Mouse (Mus musculus) lung, embryonic 15.5 days (tissue): ENCODE measurements around the gene Pcsk2. TPM values are rescaled to one million over a fixed set of nuclear protein-coding genes. Genes with fewer than 3 reads are reported as not detected.

Source experiments
- ATAC-seq: fragments of 200-750 bp; cut with Nextera tagmentation; 2 replicates; pipeline ENCODE4 v1.8.0; 2017; ENCODE audit warnings: moderate number of reproducible peaks, borderline replicate concordance; ENCODE audit not compliant: low FRiP score, low TSS enrichment; ENCODE audit errors: extremely low read depth
- H3K27ac ChIP-seq: fragments of 300-500 bp; sonication (generic); 2 replicates; pipeline ENCODE4 v1.5.1; 2015; ENCODE audit warnings: moderate library complexity, mild to moderate bottlenecking, inconsistent platforms
- H3K27me3 ChIP-seq: fragments of 300-500 bp; sonication (generic); 2 replicates; pipeline ENCODE4 v1.6.1; 2015; ENCODE audit warnings: inconsistent platforms
- H3K36me3 ChIP-seq: fragments of 300-500 bp; sonication (generic); 2 replicates; pipeline ENCODE4 v1.6.1; 2015; ENCODE audit warnings: inconsistent platforms
- H3K4me1 ChIP-seq: fragments of 300-500 bp; sonication (generic); 2 replicates; pipeline ENCODE4 v1.6.1; 2015; ENCODE audit warnings: inconsistent platforms
- H3K4me2 ChIP-seq: fragments of 300-500 bp; sonication (generic); 2 replicates; pipeline ENCODE4 v1.6.1; 2015; ENCODE audit warnings: inconsistent platforms, mild to moderate bottlenecking, moderate library complexity
- H3K4me3 ChIP-seq: fragments of 300-500 bp; sonication (generic); 2 replicates; pipeline ENCODE4 v1.5.1; 2015; ENCODE audit warnings: mild to moderate bottlenecking, inconsistent platforms
- H3K9ac ChIP-seq: fragments of 300-500 bp; sonication (generic); 2 replicates; pipeline ENCODE4 v1.6.1; 2015; ENCODE audit warnings: inconsistent platforms
- H3K9me3 ChIP-seq: fragments of 300-500 bp; sonication (generic); 2 replicates; pipeline ENCODE4 v1.6.1; 2016; ENCODE audit warnings: inconsistent platforms
- WGBS: fragments of 180-500 bp; shearing (Covaris S2); methylation state at CpG from one replicate; pipeline ENCODE4 v1.1.7; 2015; 5-methylcytosine and 5-hydroxymethylcytosine counted together
- polyA plus RNA-seq: library from polyadenylated mRNA; unstranded; fragments of >200 nt; fragmentation: Nextera tagmentation; extraction: Ambion mirVana; gene quantifications from 2 replicates; pipeline ENCODE4 v1.2.1, GENCODE M21; 2015

Gene Pcsk2
- 0.07 and 0.08 TPM in 2 replicates for polyA plus RNA-seq

- Histone ChIP-seq H3K36me3 (no peaks in the 10 kb centered on the region), H3K27me3 (peaks cover 45% of the 10 kb centered on the region), H3K4me1 (peaks cover 6% of the 10 kb centered on the region; the same call in 1 of the 2 replicates), H3K9ac (no peak within 1 kb of the TSS), H3K9me3 (no peaks in the 10 kb centered on the region), H3K4me2 (peak within 1 kb of the TSS; percentile 78), H3K27ac (no peak within 1 kb of the TSS), H3K4me3 (peak within 1 kb of the TSS; percentile 45)
- peak; percentile 93 for ATAC-seq
- under 1% methylated on average over 49 of the region's 51 CpGs for WGBS
Measured at GRCm38 (mm10) chr2:143545758-143546246, at the start of gene Pcsk2. Gene Pcsk2 (plus strand): TSS chr2:143546156.

GRCm38 (mm10) chr2:143500845-143501244 lies 45.1 kb upstream of the Pcsk2 start:
- no peak for ATAC-seq
- H3K9ac ChIP-seq = no peak overlapping the region
- H3K27ac ChIP-seq = no peak overlapping the region
- 83% methylated on average over 9 of the region's 9 CpGs for WGBS
- no peak overlapping the region for H3K4me2 ChIP-seq
- no peak overlapping the region for H3K4me3 ChIP-seq
- H3K4me1 ChIP-seq = no peaks in the 10 kb centered on the region
- H3K27me3 ChIP-seq = no peaks in the 10 kb centered on the region
- no peaks in the 10 kb centered on the region for H3K36me3 ChIP-seq
- no peaks in the 10 kb centered on the region for H3K9me3 ChIP-seq

- 46% methylated on average over 5 of the region's 5 CpGs for WGBS
- Histone ChIP-seq H3K9me3 (no peaks in the 10 kb centered on the region), H3K4me3 (no peak overlapping the region), H3K36me3 (no peaks in the 10 kb centered on the region), H3K4me1 (no peaks in the 10 kb centered on the region), H3K27ac (no peak overlapping the region), H3K9ac (no peak overlapping the region), H3K27me3 (no peaks in the 10 kb centered on the region), H3K4me2 (no peak overlapping the region)
- ATAC-seq = no peak
Measured at GRCm38 (mm10) chr2:143501760-143502159, 44.2 kb upstream of the Pcsk2 start.

GRCm38 (mm10) chr2:143502203-143502602 lies 43.8 kb upstream of the Pcsk2 start:
- H3K4me2 ChIP-seq = no peak overlapping the region
- H3K27me3 ChIP-seq = no peaks in the 10 kb centered on the region
- no peak for ATAC-seq
- no peak overlapping the region for H3K9ac ChIP-seq
- WGBS = 80% methylated on average over 3 of the region's 3 CpGs
- no peaks in the 10 kb centered on the region for H3K9me3 ChIP-seq
- no peak overlapping the region for H3K27ac ChIP-seq
- H3K36me3 ChIP-seq = no peaks in the 10 kb centered on the region
- H3K4me1 ChIP-seq = no peaks in the 10 kb centered on the region
- H3K4me3 ChIP-seq = no peak overlapping the region

- Histone ChIP-seq H3K9me3 (no peaks in the 10 kb centered on the region), H3K4me3 (no peak overlapping the region), H3K9ac (no peak overlapping the region), H3K4me1 (no peaks in the 10 kb centered on the region), H3K27me3 (no peaks in the 10 kb centered on the region), H3K27ac (no peak overlapping the region), H3K36me3 (no peaks in the 10 kb centered on the region), H3K4me2 (no peak overlapping the region)
- WGBS = 8% methylated on average over 3 of the region's 3 CpGs
- no peak for ATAC-seq
Measured at GRCm38 (mm10) chr2:143536485-143536884, 9.5 kb upstream of the Pcsk2 start.

DNA sequence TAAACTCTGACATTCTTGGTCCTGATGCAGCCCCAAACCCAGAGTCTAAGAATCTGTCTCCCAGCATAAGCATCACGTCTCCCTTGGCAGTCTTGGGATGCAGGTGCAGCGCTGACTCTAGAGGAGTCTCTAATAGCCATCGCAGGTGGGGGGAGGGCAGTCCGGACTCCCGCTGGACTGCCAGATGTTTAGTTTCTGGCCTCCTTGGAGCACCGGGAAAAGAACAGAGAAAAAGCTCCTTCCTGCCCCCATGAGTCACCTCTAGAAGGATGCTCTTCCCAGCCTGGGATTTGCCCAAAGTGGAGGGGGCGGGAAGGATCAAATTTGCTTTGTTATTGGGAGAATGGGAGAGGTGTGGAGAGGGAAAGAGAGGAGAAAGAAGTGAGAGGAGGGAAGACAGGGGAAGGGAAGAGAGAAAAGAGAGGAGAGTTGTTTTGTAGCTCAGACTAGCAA lies 631 bp upstream of the Pcsk2 start:
- H3K27me3 ChIP-seq = peaks cover 45% of the 10 kb centered on the region
- peak; percentile 60 for ATAC-seq

GRCm38 (mm10) chr2:143546412-143547211 lies 656 bp downstream of the Pcsk2 start:
- ATAC-seq = no peak
- no peaks in the 10 kb centered on the region for H3K36me3 ChIP-seq
- WGBS = 2% methylated on average over 33 of the region's 33 CpGs
- H3K27me3 ChIP-seq = peaks cover 45% of the 10 kb centered on the region
- H3K4me2 ChIP-seq = peak overlapping the region; percentile 78
- no peak overlapping the region for H3K27ac ChIP-seq
- peaks cover 6% of the 10 kb centered on the region; the same call in 1 of the 2 replicates for H3K4me1 ChIP-seq
- H3K9ac ChIP-seq = no peak overlapping the region
- peak overlapping the region; percentile 45 for H3K4me3 ChIP-seq
- no peaks in the 10 kb centered on the region for H3K9me3 ChIP-seq

More for the DNA sequence above, 631 bp upstream of the Pcsk2 start:
- peak overlapping the region; percentile 78 for H3K4me2 ChIP-seq
- H3K9ac ChIP-seq = no peak overlapping the region
- H3K27ac ChIP-seq = no peak overlapping the region
- H3K4me1 ChIP-seq = peaks cover 6% of the 10 kb centered on the region; the same call in 1 of the 2 replicates
- H3K36me3 ChIP-seq = no peaks in the 10 kb centered on the region
- H3K4me3 ChIP-seq = peak overlapping the region; percentile 45
- WGBS = 1% methylated on average over 7 of the region's 7 CpGs
- no peaks in the 10 kb centered on the region for H3K9me3 ChIP-seq

GRCm38 (mm10) chr2:143547251-143548090 lies 1.5 kb downstream of the Pcsk2 start:
- peaks cover 45% of the 10 kb centered on the region for H3K27me3 ChIP-seq
- no peaks in the 10 kb centered on the region for H3K36me3 ChIP-seq
- no peak overlapping the region for H3K4me2 ChIP-seq
- no peaks in the 10 kb centered on the region for H3K9me3 ChIP-seq
- no peak overlapping the region for H3K27ac ChIP-seq
- 2% methylated on average over 32 of the region's 32 CpGs for WGBS
- H3K9ac ChIP-seq = no peak overlapping the region
- peaks cover 6% of the 10 kb centered on the region; the same call in 1 of the 2 replicates for H3K4me1 ChIP-seq
- H3K4me3 ChIP-seq = no peak overlapping the region
- no peak for ATAC-seq

DNA sequence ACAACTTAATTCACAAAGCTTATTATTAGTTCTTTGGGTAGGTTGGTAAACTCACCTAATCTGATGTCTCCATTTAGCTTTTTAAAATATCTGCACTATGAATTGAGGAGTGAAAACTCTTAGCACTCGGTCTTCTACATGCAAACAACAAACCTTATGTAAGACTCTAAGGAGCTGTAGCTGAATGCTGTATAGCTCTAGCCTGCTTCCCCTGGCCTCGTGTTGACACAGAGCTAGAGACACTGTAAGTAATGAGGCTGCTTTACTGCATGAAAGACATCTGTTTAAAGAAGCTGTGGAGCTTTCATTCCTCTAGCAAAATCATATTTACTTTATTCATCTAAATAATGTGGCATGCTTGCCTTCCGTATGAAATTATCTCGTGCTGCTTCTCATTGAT lies 14.4 kb downstream of the Pcsk2 start:
- no peak for ATAC-seq
- 63% methylated on average over 4 of the region's 4 CpGs for WGBS

GRCm38 (mm10) chr2:143565062-143565461 lies 19.1 kb downstream of the Pcsk2 start:
- no peak overlapping the region for H3K4me3 ChIP-seq
- no peaks in the 10 kb centered on the region for H3K4me1 ChIP-seq
- H3K27ac ChIP-seq = no peak overlapping the region
- H3K4me2 ChIP-seq = no peak overlapping the region
- no peaks in the 10 kb centered on the region for H3K27me3 ChIP-seq
- no peaks in the 10 kb centered on the region for H3K36me3 ChIP-seq
- 72% methylated on average over 2 of the region's 2 CpGs for WGBS
- H3K9me3 ChIP-seq = no peaks in the 10 kb centered on the region
- H3K9ac ChIP-seq = no peak overlapping the region
- ATAC-seq = no peak

More for the DNA sequence above, 14.4 kb downstream of the Pcsk2 start:
- H3K27me3 ChIP-seq = no peaks in the 10 kb centered on the region
- H3K9me3 ChIP-seq = no peaks in the 10 kb centered on the region
- H3K4me2 ChIP-seq = no peak overlapping the region
- no peak overlapping the region for H3K4me3 ChIP-seq
- no peaks in the 10 kb centered on the region for H3K4me1 ChIP-seq
- no peaks in the 10 kb centered on the region for H3K36me3 ChIP-seq
- H3K27ac ChIP-seq = no peak overlapping the region
- H3K9ac ChIP-seq = no peak overlapping the region

- Histone ChIP-seq H3K4me3 (no peak overlapping the region), H3K4me2 (no peak overlapping the region), H3K4me1 (no peaks in the 10 kb centered on the region), H3K27me3 (no peaks in the 10 kb centered on the region), H3K36me3 (no peaks in the 10 kb centered on the region), H3K9me3 (no peaks in the 10 kb centered on the region), H3K27ac (no peak overlapping the region), H3K9ac (no peak overlapping the region)
- no peak for ATAC-seq
- WGBS = 83% methylated on average over 6 of the region's 6 CpGs
Measured at GRCm38 (mm10) chr2:143565961-143566360, 20.0 kb downstream of the Pcsk2 start.
